Mouse (Mus musculus) embryonic facial prominence, embryonic 10.5 days (tissue): ENCODE results near the gene Upp2. TPM values are rescaled to one million over a fixed set of nuclear protein-coding genes. Genes with fewer than 3 reads are reported as not detected.

Source experiments
- polyA plus RNA-seq: library from polyadenylated mRNA; unstranded; fragments of >200 nt; fragmentation: Nextera tagmentation; extraction: Ambion mirVana; gene quantifications from 2 replicates; pipeline ENCODE4 v1.2.1, GENCODE M21; 2016

Upp2 gene
- polyA plus RNA-seq, 1 experiment from 2014 or later: 6.3 TPM

Other genes starting within 250 kb of the Upp2 start
- gene Acvr1c, start 209.4 kb upstream of the Upp2 start, polyA plus RNA-seq: 0.32 and 0.52 TPM in 2 replicates
- 0.16 TPM in 1 of 2 replicates, not detected in the other for gene Gm17409, start 97.2 kb upstream of the Upp2 start, polyA plus RNA-seq
- gene Acvr1, start 141 bp upstream of the Upp2 start, polyA plus RNA-seq: 3.7 and 4.3 TPM in 2 replicates